Mouse (Mus musculus): ENCODE data around the gene Taf5l.
A peak's percentile ranks its signal among the peaks of the same experiment; 100 is the strongest.

Gene Taf5l

GRCm38 (mm10) chr8:124021237-124022227, at the start of gene Taf5l, which contains the start of gene Urb2:
TSS of gene Taf5l (minus strand) at chr8:124021397.
TSS of gene Urb2 (plus strand) at chr8:124021508.
- peak; percentile 93 for DNase-seq (ENCODE audit: low read depth, low spot score)
- no peaks in the 10 kb centered on the region for H3K27me3 ChIP-seq (ENCODE audit: control insufficient read depth, insufficient read depth, low read length, poor library complexity, severe bottlenecking)
- peaks cover 2% of the 10 kb centered on the region; the same call in 1 of the 2 replicates for H3K36me3 ChIP-seq (ENCODE audit: control insufficient read depth, insufficient read depth, low read length, poor library complexity, severe bottlenecking)

- DNase-seq (ENCODE audit: low read depth, low spot score), result no peak
- no peaks in the 10 kb centered on the region for H3K27me3 ChIP-seq (ENCODE audit: control insufficient read depth, insufficient read depth, low read length, poor library complexity, severe bottlenecking)
- no peaks in the 10 kb centered on the region for H3K36me3 ChIP-seq (ENCODE audit: control insufficient read depth, insufficient read depth, low read length, poor library complexity, severe bottlenecking)
These were observed 49.4 kb upstream of the Taf5l start for GRCm38 (mm10) chr8:124070363-124071324.

- DNase-seq (ENCODE audit: low read depth, low spot score), result no peak
- Histone ChIP-seq H3K27me3 (ENCODE audit: control insufficient read depth, insufficient read depth, low read length, poor library complexity, severe bottlenecking) (no peaks in the 10 kb centered on the region), H3K36me3 (ENCODE audit: control insufficient read depth, insufficient read depth, low read length, poor library complexity, severe bottlenecking) (no peaks in the 10 kb centered on the region)
These were observed 46.0 kb upstream of the Taf5l start for GRCm38 (mm10) chr8:124067059-124067750.

- Histone ChIP-seq H3K36me3 (ENCODE audit: control insufficient read depth, insufficient read depth, low read length, poor library complexity, severe bottlenecking) (no peaks in the 10 kb centered on the region), H3K27me3 (ENCODE audit: control insufficient read depth, insufficient read depth, low read length, poor library complexity, severe bottlenecking) (no peaks in the 10 kb centered on the region)
- DNase-seq (ENCODE audit: low read depth, low spot score), result no peak
These were observed 45.3 kb upstream of the Taf5l start for GRCm38 (mm10) chr8:124066325-124067058.

- no peak for DNase-seq (ENCODE audit: low read depth, low spot score)
- Histone ChIP-seq H3K27me3 (ENCODE audit: control insufficient read depth, insufficient read depth, low read length, poor library complexity, severe bottlenecking) (no peaks in the 10 kb centered on the region), H3K36me3 (ENCODE audit: control insufficient read depth, insufficient read depth, low read length, poor library complexity, severe bottlenecking) (no peaks in the 10 kb centered on the region)
These were observed 35.8 kb upstream of the Taf5l start for GRCm38 (mm10) chr8:124056832-124057655.

- no peaks in the 10 kb centered on the region for H3K27me3 ChIP-seq (ENCODE audit: control insufficient read depth, insufficient read depth, low read length, poor library complexity, severe bottlenecking)
- DNase-seq (ENCODE audit: low read depth, low spot score), result no peak
- peaks cover 2% of the 10 kb centered on the region; the same call in 1 of the 2 replicates for H3K36me3 ChIP-seq (ENCODE audit: control insufficient read depth, insufficient read depth, low read length, poor library complexity, severe bottlenecking)
These were observed 31.4 kb upstream of the Taf5l start for GRCm38 (mm10) chr8:124052568-124052967.

GRCm38 (mm10) chr8:124052110-124052509, 30.9 kb upstream of the Taf5l start:
- Histone ChIP-seq H3K27me3 (ENCODE audit: control insufficient read depth, insufficient read depth, low read length, poor library complexity, severe bottlenecking) (no peaks in the 10 kb centered on the region), H3K36me3 (ENCODE audit: control insufficient read depth, insufficient read depth, low read length, poor library complexity, severe bottlenecking) (peaks cover 2% of the 10 kb centered on the region)
- peak; percentile 65 for DNase-seq (ENCODE audit: low read depth, low spot score)

- Histone ChIP-seq H3K36me3 (ENCODE audit: control insufficient read depth, insufficient read depth, low read length, poor library complexity, severe bottlenecking) (peaks cover 9% of the 10 kb centered on the region), H3K27me3 (ENCODE audit: control insufficient read depth, insufficient read depth, low read length, poor library complexity, severe bottlenecking) (no peaks in the 10 kb centered on the region)
- DNase-seq (ENCODE audit: low read depth, low spot score), result no peak
These were observed 24.7 kb upstream of the Taf5l start for GRCm38 (mm10) chr8:124045856-124046255.

GRCm38 (mm10) chr8:124044931-124045330, 23.7 kb upstream of the Taf5l start:
- H3K36me3 ChIP-seq (ENCODE audit: control insufficient read depth, insufficient read depth, low read length, poor library complexity, severe bottlenecking), result peaks cover 9% of the 10 kb centered on the region
- DNase-seq (ENCODE audit: low read depth, low spot score), result no peak
- no peaks in the 10 kb centered on the region for H3K27me3 ChIP-seq (ENCODE audit: control insufficient read depth, insufficient read depth, low read length, poor library complexity, severe bottlenecking)

- no peak for DNase-seq (ENCODE audit: low read depth, low spot score)
- no peaks in the 10 kb centered on the region for H3K27me3 ChIP-seq (ENCODE audit: control insufficient read depth, insufficient read depth, low read length, poor library complexity, severe bottlenecking)
- H3K36me3 ChIP-seq (ENCODE audit: control insufficient read depth, insufficient read depth, low read length, poor library complexity, severe bottlenecking), result peaks cover 9% of the 10 kb centered on the region
These were observed 23.2 kb upstream of the Taf5l start for GRCm38 (mm10) chr8:124044421-124044820.

- H3K27me3 ChIP-seq (ENCODE audit: control insufficient read depth, insufficient read depth, low read length, poor library complexity, severe bottlenecking), result no peaks in the 10 kb centered on the region
- H3K36me3 ChIP-seq (ENCODE audit: control insufficient read depth, insufficient read depth, low read length, poor library complexity, severe bottlenecking), result peaks cover 7% of the 10 kb centered on the region
- DNase-seq (ENCODE audit: low read depth, low spot score), result no peak
These were observed 21.0 kb upstream of the Taf5l start for GRCm38 (mm10) chr8:124042201-124042600.

GRCm38 (mm10) chr8:124039351-124039750, 18.2 kb upstream of the Taf5l start:
- no peak for DNase-seq (ENCODE audit: low read depth, low spot score)

GRCm38 (mm10) chr8:124038121-124038520, 16.9 kb upstream of the Taf5l start:
- DNase-seq (ENCODE audit: low read depth, low spot score), result no peak
- H3K36me3 ChIP-seq (ENCODE audit: control insufficient read depth, insufficient read depth, low read length, poor library complexity, severe bottlenecking), result peaks cover 7% of the 10 kb centered on the region
- H3K27me3 ChIP-seq (ENCODE audit: control insufficient read depth, insufficient read depth, low read length, poor library complexity, severe bottlenecking), result no peaks in the 10 kb centered on the region

More at GRCm38 (mm10) chr8:124039351-124039750, 18.2 kb upstream of the Taf5l start:
- peaks cover 7% of the 10 kb centered on the region for H3K36me3 ChIP-seq (ENCODE audit: control insufficient read depth, insufficient read depth, low read length, poor library complexity, severe bottlenecking)
- no peaks in the 10 kb centered on the region for H3K27me3 ChIP-seq (ENCODE audit: control insufficient read depth, insufficient read depth, low read length, poor library complexity, severe bottlenecking)
